Mouse (Mus musculus) G1E (cell line): ENCODE measurements at regions not wholly inside any gene's neighbourhood (a gene's known extent, or its start where the extent isn't known, plus 50 kb on each side); places are given as distances from the start of the nearest gene placed in this dataset.

Experiments used
- CTCF ChIP-seq: IDR thresholded peaks from 2 replicates; pipeline ENCODE4 v1.5.1; 2012; ENCODE audit warnings: low read depth, low read length, inconsistent platforms, mixed read lengths
- GATA1 ChIP-seq: IDR thresholded peaks from 2 replicates; pipeline ENCODE4 v1.6.1; 2012; ENCODE audit warnings: borderline replicate concordance, low read length, inconsistent platforms, mixed read lengths

DNA sequence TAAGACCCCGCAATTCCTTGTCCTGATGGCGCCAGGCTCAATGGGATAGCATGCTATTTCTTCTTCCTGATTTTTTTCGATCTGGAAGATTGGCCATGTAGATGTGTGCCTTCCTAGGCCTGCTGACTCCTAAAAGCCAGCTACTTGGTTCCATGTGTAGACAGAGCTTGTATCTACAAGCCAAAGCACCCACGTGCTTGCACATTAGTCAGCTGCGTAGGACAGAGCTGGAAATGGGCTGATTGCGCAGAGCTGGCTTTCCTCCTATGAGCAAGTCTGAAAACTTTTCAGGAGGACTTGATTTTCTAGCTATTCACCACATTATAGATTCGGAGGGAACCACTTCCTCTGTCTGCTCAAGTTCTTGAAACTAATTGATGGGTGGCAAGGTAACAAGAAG is 140.1 kb upstream of the Hs3st4 start:
- TF ChIP-seq CTCF (no peak), GATA1 (no peak)
